Mouse (Mus musculus) ES-E14 (cell line): Measurements from ENCODE around the gene Pmepa1.

Experiments
- HCFC1 ChIP-seq: IDR thresholded peaks from 2 replicates; pipeline ENCODE4 v1.6.1; 2012; ENCODE audit warnings: low read length, inconsistent platforms, borderline replicate concordance; ENCODE audit not compliant: insufficient read depth
- MAFK ChIP-seq: IDR thresholded peaks from 2 replicates; pipeline ENCODE4 v1.6.1; 2014; ENCODE audit warnings: mild to moderate bottlenecking, low read depth, low read length, inconsistent platforms; ENCODE audit not compliant: insufficient read depth
- ZC3H11A ChIP-seq: IDR thresholded peaks from 2 replicates; pipeline ENCODE4 v1.6.1; 2012; ENCODE audit warnings: low read depth, mild to moderate bottlenecking, inconsistent platforms, low read length, borderline replicate concordance
- ZNF384 ChIP-seq: IDR thresholded peaks from 2 replicates; pipeline ENCODE4 v1.6.1; 2012; ENCODE audit warnings: low read depth, low read length, inconsistent platforms

- TF ChIP-seq HCFC1: no peak
- no peak for TF ChIP-seq MAFK
- no peak for TF ChIP-seq ZC3H11A
- no peak for TF ChIP-seq ZNF384
Measured at GRCm38 (mm10) chr2:173219256-173219954, 56.9 kb downstream of the Pmepa1 start.
